Mouse (Mus musculus) midbrain, embryonic 15.5 days (tissue): ENCODE data around the gene Tor2a. TPM values are rescaled to one million over a fixed set of nuclear protein-coding genes. Genes with fewer than 3 reads are reported as not detected.
A peak's percentile ranks its signal among the peaks of the same experiment; 100 is the strongest.

Source experiments
- ATAC-seq: fragments of 200-750 bp; cut with Nextera tagmentation; replicated peaks from 2 replicates; pipeline ENCODE4 v1.8.0; 2017; ENCODE audit warnings: moderate TSS enrichment
- H3K27ac ChIP-seq: fragments of 300-500 bp; sonication (generic); 2 replicates; pipeline ENCODE4 v1.5.1; 2015; ENCODE audit warnings: mild to moderate bottlenecking, inconsistent platforms
- H3K27me3 ChIP-seq: fragments of 300-500 bp; sonication (generic); replicated peaks from 2 replicates; pipeline ENCODE4 v1.6.1; 2015; ENCODE audit warnings: inconsistent platforms
- H3K36me3 ChIP-seq: fragments of 300-500 bp; sonication (generic); replicated peaks from 2 replicates; pipeline ENCODE4 v1.6.1; 2015; ENCODE audit warnings: inconsistent platforms
- H3K4me1 ChIP-seq: fragments of 300-500 bp; sonication (generic); 2 replicates; pipeline ENCODE4 v1.6.1; 2015; ENCODE audit warnings: inconsistent platforms
- H3K4me2 ChIP-seq: fragments of 300-500 bp; sonication (generic); 2 replicates; pipeline ENCODE4 v1.6.1; 2015; ENCODE audit warnings: inconsistent platforms, mild to moderate bottlenecking, moderate library complexity
- H3K4me3 ChIP-seq: fragments of 300-500 bp; sonication (generic); 2 replicates; pipeline ENCODE4 v1.5.1; 2015; ENCODE audit warnings: mild to moderate bottlenecking, inconsistent platforms
- H3K9ac ChIP-seq: fragments of 300-500 bp; sonication (generic); 2 replicates; pipeline ENCODE4 v1.6.1; 2015; ENCODE audit warnings: mild to moderate bottlenecking, inconsistent platforms
- H3K9me3 ChIP-seq: fragments of 300-500 bp; sonication (generic); 2 replicates; pipeline ENCODE4 v1.6.1; 2016; ENCODE audit warnings: inconsistent platforms
- WGBS: fragments of 180-500 bp; shearing (Covaris S2); methylation state at CpG from one replicate; pipeline ENCODE4 v1.1.7; 2015; ENCODE audit warnings: mixed read lengths; 5-methylcytosine and 5-hydroxymethylcytosine counted together
- polyA plus RNA-seq: library from polyadenylated mRNA; unstranded; fragments of >200 nt; fragmentation: Nextera tagmentation; extraction: Ambion mirVana; gene quantifications from 2 replicates; pipeline ENCODE4 v1.2.1, GENCODE M21; 2015

Tor2a gene
- polyA plus RNA-seq, 1 experiment from 2014 or later = 54.1 TPM

DNA sequence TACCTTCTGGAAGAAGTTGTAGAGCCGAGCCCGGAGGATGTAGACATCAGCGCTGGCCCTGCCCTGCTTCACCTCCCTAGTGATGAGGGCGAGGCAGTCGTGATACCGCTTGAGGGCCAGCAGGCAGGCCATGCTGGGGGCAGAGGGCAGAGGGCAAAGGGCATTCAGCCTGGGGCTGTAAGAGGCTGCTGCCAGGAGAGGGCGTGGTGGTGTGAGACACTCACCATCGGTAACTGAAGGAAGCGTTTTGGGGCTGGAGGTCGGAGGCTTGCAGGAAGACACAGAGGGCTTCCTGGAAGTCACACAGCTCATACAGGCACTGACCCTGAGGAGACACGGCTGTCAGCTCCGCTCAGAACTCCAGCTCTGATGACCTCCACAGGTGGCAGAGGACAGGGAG lies 14.9 kb downstream of the Tor2a start:
- H3K4me2 ChIP-seq = no peak overlapping the region
- H3K9ac ChIP-seq = no peak overlapping the region
- no peak overlapping the region for H3K4me3 ChIP-seq
- ATAC-seq = no peak
- no peaks in the 10 kb centered on the region for H3K9me3 ChIP-seq
- peaks cover 19% of the 10 kb centered on the region for H3K4me1 ChIP-seq
- 37% methylated on average over 12 of the region's 12 CpGs for WGBS
- no peak overlapping the region for H3K27ac ChIP-seq
- no peaks in the 10 kb centered on the region for H3K36me3 ChIP-seq
- H3K27me3 ChIP-seq = no peaks in the 10 kb centered on the region

DNA sequence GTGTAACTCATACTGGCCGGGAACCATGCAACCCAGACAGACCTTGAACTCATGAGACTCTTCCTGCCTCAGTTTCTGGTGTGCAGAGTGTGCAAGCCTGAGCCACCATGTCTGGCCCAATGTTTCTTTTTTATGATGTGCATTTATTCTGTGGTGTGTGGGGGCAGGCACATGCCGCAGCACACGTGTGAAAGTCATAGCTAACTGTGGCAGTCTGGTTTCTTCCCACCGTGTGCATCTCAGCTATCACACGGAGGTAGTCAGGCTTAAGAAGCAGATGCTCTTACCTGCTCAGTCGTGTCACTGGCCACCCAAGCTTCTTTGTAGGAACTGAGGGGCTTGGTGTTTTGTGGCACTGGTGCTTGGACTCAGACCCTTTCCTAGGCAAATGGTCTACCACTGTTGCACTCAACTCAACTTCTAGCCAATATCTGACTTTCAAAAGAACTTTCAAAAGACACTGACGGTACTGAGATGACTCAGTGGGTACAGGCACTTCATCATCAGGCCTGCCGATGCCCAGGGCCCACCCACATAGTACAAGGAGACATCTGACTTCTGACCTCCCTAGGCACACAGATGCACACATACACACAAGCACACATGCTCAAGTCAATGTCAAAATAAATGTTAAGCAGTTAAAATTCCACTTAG lies 15.7 kb downstream of the Tor2a start:
- Histone ChIP-seq H3K4me1 (peaks cover 19% of the 10 kb centered on the region), H3K4me2 (no peak overlapping the region), H3K4me3 (no peak overlapping the region), H3K9ac (no peak overlapping the region), H3K27ac (no peak overlapping the region), H3K27me3 (no peaks in the 10 kb centered on the region), H3K36me3 (no peaks in the 10 kb centered on the region), H3K9me3 (no peaks in the 10 kb centered on the region)
- WGBS = 82% methylated on average over 8 of the region's 8 CpGs
- no peak for ATAC-seq

DNA sequence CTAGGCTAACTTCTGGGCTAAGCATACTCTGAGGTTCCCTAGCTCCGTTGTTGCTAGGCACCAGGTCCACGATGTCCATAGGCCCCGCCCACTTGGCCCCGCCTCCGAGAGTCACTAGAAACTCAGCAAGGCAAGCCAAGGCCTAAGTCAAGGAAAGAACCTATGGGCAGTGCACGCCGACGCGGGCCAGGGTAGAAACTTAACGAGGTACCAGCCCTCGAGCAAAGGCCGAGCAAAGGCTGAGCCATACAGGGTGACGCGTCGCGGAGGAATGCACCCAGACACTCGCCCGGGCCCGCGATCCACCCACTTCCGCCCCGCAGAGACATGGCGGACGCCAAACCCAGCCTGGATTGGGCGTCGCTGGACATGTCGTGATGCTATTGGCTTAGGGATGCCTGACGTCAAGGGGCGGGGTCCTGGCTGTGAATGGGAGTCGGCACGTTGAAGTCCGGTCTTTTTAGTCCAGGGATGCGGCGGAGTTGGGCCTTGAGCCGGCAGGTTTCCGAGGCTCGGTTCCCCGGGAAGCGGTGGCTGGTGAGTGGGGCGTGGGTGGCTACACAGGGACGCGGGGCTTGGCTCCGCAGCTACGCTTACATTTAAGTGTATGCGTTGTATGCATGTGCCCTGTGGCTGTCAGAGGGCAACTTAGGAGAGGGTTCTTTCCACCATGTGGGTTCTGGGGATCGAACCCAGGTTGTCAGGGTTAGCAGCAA lies 18.5 kb downstream of the Tor2a start, which contains the start of the genes Ttc16 and Ptrh1:
Ttc16 (minus strand) TSS at position 275 of the 716 bp plus-strand sequence.
Ptrh1 (plus strand) TSS at position 428 of the 716 bp plus-strand sequence.
- WGBS = under 1% methylated on average over 46 of the region's 46 CpGs

DNA sequence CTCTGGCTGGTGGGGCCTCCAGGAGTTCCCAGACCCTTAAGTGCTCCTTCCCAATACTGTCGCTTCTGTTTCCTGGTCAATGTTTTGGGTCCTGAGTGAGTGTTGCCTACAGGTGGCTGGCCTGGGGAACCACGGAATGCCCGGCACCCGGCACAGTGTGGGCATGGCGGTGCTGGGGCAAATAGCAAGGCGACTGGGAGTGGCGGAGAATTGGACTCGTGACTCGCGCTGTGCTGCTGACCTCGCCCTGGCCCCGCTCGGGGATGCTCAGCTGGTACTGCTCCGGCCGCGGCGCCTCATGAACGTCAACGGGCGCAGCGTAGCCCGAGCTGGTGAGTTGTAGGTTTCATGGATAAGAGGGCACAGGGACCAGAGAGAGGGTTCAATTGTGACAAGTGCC lies 19.2 kb downstream of the Tor2a start:
- no peaks in the 10 kb centered on the region for H3K27me3 ChIP-seq
- no peak overlapping the region for H3K9ac ChIP-seq
- peaks cover 13% of the 10 kb centered on the region for H3K4me1 ChIP-seq
- 21% methylated on average over 22 of the region's 22 CpGs for WGBS
- no peaks in the 10 kb centered on the region for H3K9me3 ChIP-seq
- H3K27ac ChIP-seq = no peak overlapping the region
- H3K4me3 ChIP-seq = peak overlapping the region; percentile 81
- H3K36me3 ChIP-seq = no peaks in the 10 kb centered on the region
- H3K4me2 ChIP-seq = peak overlapping the region; percentile 81
- no peak for ATAC-seq

More for the DNA sequence above, 18.5 kb downstream of the Tor2a start, which contains the start of the genes Ttc16 and Ptrh1:
- peak within 1 kb of the TSS; percentile 81 for H3K4me3 ChIP-seq
- peak within 1 kb of the TSS; percentile 81 for H3K4me2 ChIP-seq
- ATAC-seq = peak; percentile 98
- H3K36me3 ChIP-seq = no peaks in the 10 kb centered on the region
- peaks cover 13% of the 10 kb centered on the region for H3K4me1 ChIP-seq
- no peaks in the 10 kb centered on the region for H3K27me3 ChIP-seq
- peak within 1 kb of the TSS; percentile 80 for H3K27ac ChIP-seq
- no peaks in the 10 kb centered on the region for H3K9me3 ChIP-seq
- peak within 1 kb of the TSS; percentile 52 for H3K9ac ChIP-seq

DNA sequence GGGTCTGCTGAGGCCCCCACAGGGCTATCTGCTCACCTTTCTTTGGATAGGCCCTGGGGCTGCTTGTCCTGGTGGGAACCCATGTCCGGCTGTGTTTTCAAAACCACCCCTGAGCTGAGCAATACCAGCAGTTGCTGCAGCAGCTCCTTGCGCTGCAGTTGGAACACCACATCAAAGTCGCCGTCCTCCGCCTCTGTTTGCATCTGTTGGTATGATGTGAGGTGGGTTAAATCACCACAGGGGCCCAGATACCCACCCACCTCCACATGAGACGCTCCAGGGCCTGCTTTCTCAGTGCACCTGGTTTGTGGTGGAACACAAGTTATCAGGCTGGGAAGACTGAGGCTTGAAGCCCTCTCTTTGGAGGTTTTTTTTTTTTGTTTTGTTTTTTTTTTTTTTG lies 21.0 kb downstream of the Tor2a start:
- WGBS = 93% methylated on average over 6 of the region's 6 CpGs
- H3K9ac ChIP-seq = no peak overlapping the region
- no peak for ATAC-seq

DNA sequence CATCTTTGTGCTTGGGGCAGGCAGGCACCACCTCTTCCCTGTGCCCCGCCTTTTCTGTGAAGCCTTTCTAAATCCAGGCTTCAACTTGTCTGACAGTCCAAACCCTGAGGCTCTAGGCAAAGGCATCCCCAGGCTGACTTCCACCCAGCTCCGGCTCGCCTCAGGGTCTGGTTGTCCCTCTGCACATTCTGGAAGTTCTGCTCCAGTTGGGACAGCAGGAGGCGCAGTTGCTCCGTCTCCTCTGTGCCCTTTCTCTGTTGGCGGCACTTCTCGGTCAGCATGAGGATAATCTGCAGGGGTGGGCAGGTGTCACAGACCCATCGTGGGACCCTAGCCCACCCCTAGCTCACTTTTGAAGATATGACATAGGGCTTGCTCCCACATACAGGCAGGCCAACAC lies 22.1 kb downstream of the Tor2a start:
- peaks cover 13% of the 10 kb centered on the region for H3K4me1 ChIP-seq
- H3K4me2 ChIP-seq = no peak overlapping the region
- H3K9me3 ChIP-seq = no peaks in the 10 kb centered on the region
- no peaks in the 10 kb centered on the region for H3K27me3 ChIP-seq
- no peak overlapping the region for H3K27ac ChIP-seq
- H3K9ac ChIP-seq = no peak overlapping the region
- no peak overlapping the region for H3K4me3 ChIP-seq
- WGBS = 16% methylated on average over 8 of the region's 8 CpGs
- no peaks in the 10 kb centered on the region for H3K36me3 ChIP-seq
- no peak for ATAC-seq

More for the DNA sequence above, 21.0 kb downstream of the Tor2a start:
- H3K9me3 ChIP-seq = no peaks in the 10 kb centered on the region
- no peaks in the 10 kb centered on the region for H3K36me3 ChIP-seq
- H3K4me2 ChIP-seq = no peak overlapping the region
- H3K4me3 ChIP-seq = no peak overlapping the region
- no peak overlapping the region for H3K27ac ChIP-seq
- H3K4me1 ChIP-seq = peaks cover 13% of the 10 kb centered on the region
- H3K27me3 ChIP-seq = no peaks in the 10 kb centered on the region

DNA sequence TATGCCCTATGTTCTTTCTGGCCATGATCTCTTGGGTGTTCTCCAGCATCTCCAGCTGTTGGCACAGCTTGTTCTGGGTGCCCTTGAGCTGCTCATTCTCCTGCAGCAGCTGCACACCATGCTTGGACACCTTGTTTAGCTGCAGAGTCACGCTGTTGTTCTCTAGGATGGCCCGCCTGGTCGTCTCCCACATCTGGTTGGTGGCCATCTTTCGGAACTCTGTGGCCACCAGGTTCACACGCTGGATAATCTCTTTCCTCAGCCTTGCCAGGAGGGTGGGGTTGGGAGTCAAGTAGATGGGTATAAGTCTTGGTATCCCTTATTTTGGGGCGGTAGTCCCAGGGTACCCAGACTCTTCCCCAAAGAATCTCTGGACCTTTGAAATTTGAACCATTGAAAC lies 22.7 kb downstream of the Tor2a start:
- no peaks in the 10 kb centered on the region for H3K9me3 ChIP-seq
- no peak for ATAC-seq
- no peak overlapping the region for H3K9ac ChIP-seq
- WGBS = 90% methylated on average over 6 of the region's 6 CpGs
- no peak overlapping the region for H3K4me2 ChIP-seq
- no peak overlapping the region for H3K4me3 ChIP-seq
- no peak overlapping the region for H3K27ac ChIP-seq
- H3K36me3 ChIP-seq = no peaks in the 10 kb centered on the region
- no peaks in the 10 kb centered on the region for H3K27me3 ChIP-seq
- peaks cover 15% of the 10 kb centered on the region for H3K4me1 ChIP-seq

DNA sequence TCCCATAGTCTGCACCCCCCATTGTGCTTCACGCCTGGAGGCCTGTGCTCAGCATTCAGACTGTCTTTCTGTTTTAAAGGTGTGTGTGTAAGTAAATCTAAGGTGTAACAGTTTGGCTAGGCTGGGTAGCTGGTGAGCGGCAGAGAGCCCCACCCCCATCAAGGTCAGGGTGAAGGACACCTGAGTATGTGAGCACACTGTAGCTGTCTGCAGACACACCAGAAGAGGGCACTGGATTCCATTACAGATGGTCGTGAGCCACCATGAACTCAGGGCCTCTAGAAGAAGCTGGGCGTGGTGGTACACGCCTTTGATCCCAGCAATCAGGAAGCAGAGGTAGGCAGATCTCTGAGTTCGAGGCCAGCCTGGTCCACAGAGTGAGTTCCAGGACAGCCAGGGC lies 24.7 kb downstream of the Tor2a start:
- Histone ChIP-seq H3K4me2 (no peak overlapping the region), H3K9ac (no peak overlapping the region), H3K9me3 (no peaks in the 10 kb centered on the region), H3K27ac (no peak overlapping the region), H3K4me3 (no peak overlapping the region), H3K27me3 (no peaks in the 10 kb centered on the region), H3K36me3 (no peaks in the 10 kb centered on the region), H3K4me1 (peaks cover 2% of the 10 kb centered on the region; the same call in 1 of the 2 replicates)
- ATAC-seq = no peak
- 81% methylated on average over 6 of the region's 6 CpGs for WGBS

DNA sequence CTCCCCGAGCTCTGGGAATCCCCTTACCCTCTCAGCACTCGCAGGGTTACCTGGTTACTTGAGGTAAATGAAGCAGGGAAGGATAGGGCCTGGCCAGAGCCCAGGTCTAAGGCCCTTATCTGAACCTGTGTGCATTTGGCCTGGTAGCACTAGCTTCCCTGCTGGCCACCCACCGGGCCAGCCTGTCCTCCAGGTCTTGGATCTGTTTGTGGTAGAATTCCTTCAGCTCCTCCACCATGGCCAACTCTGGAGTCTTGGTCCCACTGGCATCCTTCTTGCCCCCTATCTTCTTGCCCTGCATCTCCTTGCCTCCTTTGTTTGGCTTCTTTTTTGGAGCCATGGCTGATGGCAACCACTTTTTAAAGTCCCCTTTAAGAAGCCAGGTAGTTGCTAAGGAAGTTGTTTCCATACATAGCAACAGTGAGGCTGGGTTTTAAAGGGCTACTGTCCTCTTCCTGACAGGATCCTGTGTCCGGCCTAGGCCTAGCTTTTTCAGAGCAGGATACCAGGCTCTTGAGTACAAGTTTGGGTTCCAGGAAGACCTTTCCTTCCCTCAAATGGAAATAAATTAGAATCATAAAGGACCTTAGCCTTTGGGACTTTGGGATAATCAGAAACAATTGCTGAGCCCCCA lies 27.1 kb downstream of the Tor2a start, which contains the start of gene Cfap157:
Cfap157 (minus strand) TSS at position 381 of the 634 bp plus-strand sequence.
- WGBS = 79% methylated on average over 4 of the region's 4 CpGs
- Histone ChIP-seq H3K4me3 (no peak within 1 kb of the TSS), H3K4me2 (peak within 1 kb of the TSS; percentile 24), H3K27ac (no peak within 1 kb of the TSS), H3K27me3 (no peaks in the 10 kb centered on the region), H3K9ac (no peak within 1 kb of the TSS), H3K4me1 (peaks cover 2% of the 10 kb centered on the region; the same call in 1 of the 2 replicates), H3K36me3 (no peaks in the 10 kb centered on the region; the same call in 1 of the 2 replicates), H3K9me3 (no peaks in the 10 kb centered on the region)
- no peak for ATAC-seq

DNA sequence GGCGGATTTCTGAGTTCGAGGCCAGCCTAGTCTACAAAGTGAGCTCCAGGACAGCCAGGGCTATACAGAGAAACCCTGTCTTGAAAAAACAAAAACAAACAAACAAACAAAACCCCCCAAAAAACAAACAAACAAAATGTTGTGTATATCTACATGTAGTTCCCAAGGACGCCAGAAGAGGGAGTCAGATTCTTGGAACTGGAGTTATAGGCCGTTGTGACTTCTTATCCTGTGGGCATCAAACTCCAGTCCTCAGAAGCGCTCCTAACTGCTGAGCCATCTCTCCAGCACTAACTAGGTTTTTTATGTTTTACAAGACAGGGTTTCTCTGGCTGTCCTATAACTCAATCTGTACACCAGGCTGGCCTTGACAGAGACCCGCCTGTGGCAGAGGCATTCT lies 30.1 kb downstream of the Tor2a start:
- Histone ChIP-seq H3K4me1 (peaks cover 2% of the 10 kb centered on the region; the same call in 1 of the 2 replicates), H3K9ac (no peak overlapping the region), H3K27me3 (no peaks in the 10 kb centered on the region), H3K4me3 (no peak overlapping the region), H3K36me3 (peaks cover 2% of the 10 kb centered on the region; the same call in 1 of the 2 replicates), H3K27ac (no peak overlapping the region), H3K9me3 (no peaks in the 10 kb centered on the region), H3K4me2 (no peak overlapping the region)
- 65% methylated on average over 6 of the region's 6 CpGs for WGBS
- ATAC-seq = no peak

DNA sequence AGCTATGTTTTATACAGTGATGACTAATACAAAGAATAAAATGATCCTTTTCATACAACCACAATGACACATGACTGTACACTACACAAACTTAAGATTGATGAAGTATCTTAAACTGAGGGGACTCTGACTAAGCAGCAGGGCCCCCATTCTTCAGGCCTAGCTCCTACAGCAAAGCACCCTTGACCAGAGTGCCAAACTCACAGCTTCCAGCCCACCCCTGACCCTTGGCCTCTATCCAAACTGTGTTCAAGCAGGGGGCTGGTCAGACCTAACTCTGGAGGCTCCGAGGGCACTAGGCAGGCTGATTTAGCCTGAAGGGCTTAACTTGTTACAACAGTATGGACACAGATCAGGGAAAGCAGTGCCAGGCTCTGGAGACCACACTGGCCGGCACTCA lies 31.5 kb downstream of the Tor2a start:
- no peaks in the 10 kb centered on the region for H3K27me3 ChIP-seq
- peaks cover 2% of the 10 kb centered on the region; the same call in 1 of the 2 replicates for H3K4me1 ChIP-seq
- no peak overlapping the region for H3K9ac ChIP-seq
- H3K4me2 ChIP-seq = no peak overlapping the region
- no peaks in the 10 kb centered on the region for H3K9me3 ChIP-seq
- WGBS = 66% methylated on average over 2 of the region's 2 CpGs
- H3K36me3 ChIP-seq = peaks cover 2% of the 10 kb centered on the region; the same call in 1 of the 2 replicates
- H3K4me3 ChIP-seq = no peak overlapping the region
- no peak for ATAC-seq
- no peak overlapping the region for H3K27ac ChIP-seq

DNA sequence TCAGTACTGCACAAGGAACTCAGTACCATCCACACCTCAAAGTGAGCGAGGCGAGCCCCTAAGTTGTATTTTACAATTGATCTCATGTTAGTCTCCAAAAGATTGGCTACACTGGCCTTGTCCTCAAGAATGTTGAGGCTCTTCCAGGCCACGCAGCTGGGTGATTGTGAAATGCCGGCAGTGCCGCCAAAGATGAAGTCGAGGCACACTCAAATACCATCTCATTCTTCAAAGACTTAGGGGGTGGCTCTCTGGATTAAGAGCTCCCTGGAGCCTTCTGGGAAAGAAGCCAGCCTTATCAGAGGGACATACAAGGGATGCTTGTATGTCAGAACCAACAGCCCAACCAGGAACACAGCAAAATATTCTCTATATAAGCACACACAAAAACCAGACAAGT lies 34.3 kb downstream of the Tor2a start:
- Histone ChIP-seq H3K4me3 (no peak overlapping the region), H3K4me2 (no peak overlapping the region), H3K4me1 (no peaks in the 10 kb centered on the region), H3K9ac (no peak overlapping the region), H3K9me3 (no peaks in the 10 kb centered on the region), H3K27me3 (no peaks in the 10 kb centered on the region), H3K36me3 (peaks cover 27% of the 10 kb centered on the region; the same call in 1 of the 2 replicates), H3K27ac (no peak overlapping the region)
- WGBS = 60% methylated on average over 6 of the region's 6 CpGs
- no peak for ATAC-seq
